Mouse (Mus musculus) ovary, postnatal 10 days (tissue): ENCODE measurements around the gene Wdr53.
"Not testable (repeated sequence)": the region's sequence is repeated elsewhere in the genome, so short reads cannot be mapped to it uniquely, and the experiment has no call there.

Experiments
- DNase-seq: peaks from one replicate; pipeline ENCODE4 v3.0.0; 2022; ENCODE audit warnings: low spot score

Wdr53 gene

GRCm38 (mm10) chr16:32246952-32247370, at the start of gene Wdr53, which contains the start of gene Fbxo45:
Gene Wdr53 (plus strand): TSS chr16:32247227.
Gene Fbxo45 (minus strand): TSS chr16:32247158.
- peak; percentile 84 for DNase-seq

GRCm38 (mm10) chr16:32200256-32201003, 46.6 kb upstream of the Wdr53 start:
- no peak for DNase-seq

- DNase-seq = no peak
These were observed 46.1 kb upstream of the Wdr53 start for GRCm38 (mm10) chr16:32201004-32201325.

- DNase-seq = no peak
These were observed 44.3 kb upstream of the Wdr53 start for GRCm38 (mm10) chr16:32202681-32203080.

GRCm38 (mm10) chr16:32204902-32205301, 42.1 kb upstream of the Wdr53 start:
- DNase-seq = no peak

GRCm38 (mm10) chr16:32214156-32214555, 32.9 kb upstream of the Wdr53 start:
- no peak for DNase-seq

GRCm38 (mm10) chr16:32214804-32215576, 32.0 kb upstream of the Wdr53 start:
- DNase-seq = no peak

GRCm38 (mm10) chr16:32221803-32222202, 25.2 kb upstream of the Wdr53 start:
- no peak for DNase-seq

GRCm38 (mm10) chr16:32222399-32222798, 24.6 kb upstream of the Wdr53 start:
- no peak for DNase-seq

- DNase-seq = not testable (repeated sequence)
These were observed 15.0 kb upstream of the Wdr53 start for GRCm38 (mm10) chr16:32232050-32232449.

- no peak for DNase-seq
These were observed 8.9 kb upstream of the Wdr53 start for GRCm38 (mm10) chr16:32237930-32238680.

GRCm38 (mm10) chr16:32239428-32240312, 7.4 kb upstream of the Wdr53 start:
- no peak for DNase-seq

- DNase-seq = no peak
These were observed 3.1 kb upstream of the Wdr53 start for GRCm38 (mm10) chr16:32243901-32244300.

- peak; percentile 20 for DNase-seq
These were observed 656 bp upstream of the Wdr53 start for GRCm38 (mm10) chr16:32246351-32246791.

GRCm38 (mm10) chr16:32264225-32264624, 17.2 kb downstream of the Wdr53 start:
- not testable (repeated sequence) for DNase-seq

- DNase-seq = no peak
These were observed 24.3 kb downstream of the Wdr53 start, which contains the start of gene Smco1 for GRCm38 (mm10) chr16:32271291-32271690. Gene Smco1 (plus strand): TSS chr16:32271468.

- DNase-seq = no peak
These were observed 26.3 kb downstream of the Wdr53 start for GRCm38 (mm10) chr16:32273338-32273737.

GRCm38 (mm10) chr16:32275041-32275440, 28.0 kb downstream of the Wdr53 start:
- no peak for DNase-seq

GRCm38 (mm10) chr16:32275830-32276229, 28.8 kb downstream of the Wdr53 start:
- DNase-seq = no peak

- peak; percentile 85 for DNase-seq
These were observed 30.6 kb downstream of the Wdr53 start, which contains the start of gene Rnf168 for GRCm38 (mm10) chr16:32277308-32278256. Gene Rnf168 (plus strand): TSS chr16:32277459.
